Mouse (Mus musculus) cerebellum, postnatal 4 days (tissue): ENCODE measurements around the gene Arntl.

Experiments
- DNase-seq, 2 experiments: peaks; one replicate each; pipeline ENCODE4 v3.0.0; 2022; ENCODE audit warnings: low spot score in 2 of 2, mixed read lengths in 1 of 2

The Arntl gene

GRCm38 (mm10) chr7:113206644-113207470, at the start of gene Arntl:
Gene Arntl, plus strand, starts transcription at chr7:113207465.
- peak; percentile 82 to 94 for DNase-seq

- no peak for DNase-seq
These were observed 46.1 kb upstream of the Arntl start for GRCm38 (mm10) chr7:113161077-113161698.

GRCm38 (mm10) chr7:113164719-113165118, 42.5 kb upstream of the Arntl start:
- DNase-seq, result no peak

- peak; percentile 29 to 36 for DNase-seq
These were observed 40.2 kb upstream of the Arntl start for GRCm38 (mm10) chr7:113167092-113167491.

GRCm38 (mm10) chr7:113168609-113169008, 38.7 kb upstream of the Arntl start:
- no peak for DNase-seq

GRCm38 (mm10) chr7:113172425-113172824, 34.8 kb upstream of the Arntl start:
- no peak for DNase-seq

- no peak for DNase-seq
These were observed 31.8 kb upstream of the Arntl start for GRCm38 (mm10) chr7:113175481-113175880.

- no peak for DNase-seq
These were observed 29.2 kb upstream of the Arntl start for GRCm38 (mm10) chr7:113178073-113178472.

- no peak for DNase-seq
These were observed 23.5 kb upstream of the Arntl start for GRCm38 (mm10) chr7:113183787-113184186.

- DNase-seq, result no peak
These were observed 22.2 kb upstream of the Arntl start for GRCm38 (mm10) chr7:113185056-113185455.

GRCm38 (mm10) chr7:113186041-113186800, 21.0 kb upstream of the Arntl start:
- DNase-seq, result no peak

GRCm38 (mm10) chr7:113188091-113188490, 19.2 kb upstream of the Arntl start:
- DNase-seq, result no peak

GRCm38 (mm10) chr7:113188566-113188965, 18.7 kb upstream of the Arntl start:
- no peak for DNase-seq

- DNase-seq, result no peak
These were observed 15.5 kb upstream of the Arntl start for GRCm38 (mm10) chr7:113191787-113192186.

GRCm38 (mm10) chr7:113192714-113193365, 14.4 kb upstream of the Arntl start:
- DNase-seq, result no peak

- no peak for DNase-seq
These were observed 13.4 kb upstream of the Arntl start for GRCm38 (mm10) chr7:113193872-113194271.

GRCm38 (mm10) chr7:113195271-113195670, 12.0 kb upstream of the Arntl start:
- DNase-seq, result no peak

GRCm38 (mm10) chr7:113196171-113196570, 11.1 kb upstream of the Arntl start:
- DNase-seq, result no peak

GRCm38 (mm10) chr7:113197161-113197775, 10.0 kb upstream of the Arntl start:
- no peak for DNase-seq

- no peak for DNase-seq
These were observed 5.7 kb upstream of the Arntl start for GRCm38 (mm10) chr7:113201584-113201983.
